Mouse (Mus musculus) embryo, embryonic 11 days (tissue): ENCODE measurements around the gene 1700028J19Rik.
"Not testable (repeated sequence)": the region's sequence is repeated elsewhere in the genome, so short reads cannot be mapped to it uniquely, and the experiment has no call there.

ENCODE experiments used
- DNase-seq: peaks from one replicate; pipeline ENCODE4 v3.0.0-alpha.2; 2015

1700028J19Rik gene

DNA sequence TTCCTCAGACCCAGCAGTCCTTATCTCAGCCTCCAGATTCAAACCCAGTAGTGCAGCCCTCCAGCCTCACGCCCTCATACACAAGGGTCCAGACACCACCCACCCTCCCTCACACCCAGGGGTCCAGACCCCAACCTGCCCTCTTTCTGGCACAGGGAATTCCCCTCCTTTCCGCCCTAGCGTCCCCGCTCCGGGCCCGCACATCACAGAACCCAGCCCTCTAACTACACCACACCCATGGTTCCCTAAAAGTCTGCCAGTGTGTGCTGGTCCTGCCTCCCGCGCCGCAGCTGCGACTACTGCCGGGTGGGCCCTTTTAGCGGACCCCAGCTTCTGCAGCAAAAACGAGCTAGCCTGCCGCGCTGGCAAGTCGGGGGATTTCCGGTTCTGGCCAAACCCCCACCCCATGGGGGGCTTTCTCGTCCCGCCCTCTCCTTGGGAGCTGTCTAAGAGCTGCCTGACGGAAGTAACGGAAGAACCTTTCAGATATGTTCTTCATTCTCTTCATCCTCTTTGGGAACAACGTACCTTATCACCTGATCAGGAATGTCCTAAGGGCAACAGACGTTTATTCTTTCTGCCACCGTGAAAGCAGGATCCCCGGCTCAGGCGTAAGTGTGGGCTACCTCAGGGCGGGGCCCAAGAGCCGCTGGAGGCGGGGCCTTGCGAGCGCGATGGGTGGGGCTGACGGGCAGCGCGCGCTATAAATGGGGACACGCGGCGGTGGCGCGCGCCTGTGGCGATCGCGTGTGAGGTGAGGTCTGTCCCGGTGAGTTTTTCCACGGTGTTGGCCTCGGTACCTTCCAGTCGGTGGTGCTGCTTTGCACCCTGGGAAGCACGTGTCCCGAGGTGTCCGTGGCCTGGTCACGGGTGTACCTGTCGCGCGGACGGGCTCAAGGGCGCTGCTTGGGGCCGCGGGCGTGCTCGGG lies at the start of gene 1700028J19Rik, which contains the start of gene 2410002F23Rik:
TSS of gene 1700028J19Rik (minus strand) at position 641 of the 929 bp plus-strand sequence.
TSS of gene 2410002F23Rik (plus strand) at position 668 of the 929 bp plus-strand sequence.
- peak; percentile 95 for DNase-seq

DNA sequence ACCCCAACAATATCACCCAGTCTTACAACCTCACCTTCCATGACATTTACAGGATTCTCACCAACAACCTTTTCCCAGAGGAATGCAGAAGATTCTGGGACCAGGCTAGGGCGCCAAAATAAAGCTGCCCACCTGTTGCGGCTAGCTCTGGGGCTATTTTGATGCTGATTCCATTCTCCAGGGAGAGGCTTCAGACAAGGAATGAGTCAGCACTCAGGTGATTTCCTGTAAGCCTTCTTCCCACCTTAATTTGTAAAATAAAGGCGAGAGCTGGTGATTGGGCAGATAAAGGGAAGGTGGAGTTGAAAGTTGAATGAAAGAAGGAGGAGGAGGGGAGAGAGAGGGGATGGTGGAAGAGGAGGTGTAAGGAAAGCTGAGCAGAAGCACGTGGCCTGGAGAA lies 44.9 kb upstream of the 1700028J19Rik start:
- DNase-seq = no peak

DNA sequence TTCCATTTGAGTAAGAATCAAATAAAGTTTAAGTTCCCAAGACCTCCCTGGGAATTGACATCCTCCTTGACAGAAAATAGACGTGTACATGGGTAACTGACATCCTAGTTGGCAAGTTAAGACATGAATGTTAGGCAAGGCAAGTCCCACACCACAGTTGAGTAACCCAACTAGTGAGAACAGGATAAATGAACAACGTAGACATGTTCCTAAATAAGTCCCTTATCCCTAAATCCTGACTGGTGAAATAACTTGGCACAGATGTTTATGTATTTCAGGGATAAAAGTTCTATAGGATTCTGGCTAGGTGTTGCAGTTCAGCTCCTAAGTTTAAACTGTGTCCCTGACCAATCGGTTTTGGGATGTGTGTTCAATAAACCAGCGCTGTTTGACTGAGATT lies 44.5 kb upstream of the 1700028J19Rik start:
- DNase-seq = no peak

DNA sequence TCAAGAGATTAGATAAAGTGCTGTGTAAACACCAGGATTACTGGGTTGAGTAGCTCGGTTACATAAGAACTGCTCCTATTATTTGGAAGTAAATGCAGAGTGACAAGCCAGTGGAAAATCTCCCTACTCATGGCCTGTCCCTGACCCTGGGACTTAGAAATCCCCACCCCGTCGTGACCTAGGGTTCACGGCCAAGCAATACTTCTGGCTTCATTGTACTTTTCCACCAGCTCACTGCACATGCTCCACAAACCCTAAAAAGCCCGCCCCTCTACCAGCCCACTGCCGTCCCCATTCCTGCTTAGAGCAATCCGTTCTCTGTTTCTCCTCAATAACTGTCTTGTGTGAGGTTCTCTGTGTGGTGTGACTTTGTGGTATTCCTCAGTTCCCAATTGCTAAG lies 41.3 kb upstream of the 1700028J19Rik start:
- DNase-seq = no peak

DNA sequence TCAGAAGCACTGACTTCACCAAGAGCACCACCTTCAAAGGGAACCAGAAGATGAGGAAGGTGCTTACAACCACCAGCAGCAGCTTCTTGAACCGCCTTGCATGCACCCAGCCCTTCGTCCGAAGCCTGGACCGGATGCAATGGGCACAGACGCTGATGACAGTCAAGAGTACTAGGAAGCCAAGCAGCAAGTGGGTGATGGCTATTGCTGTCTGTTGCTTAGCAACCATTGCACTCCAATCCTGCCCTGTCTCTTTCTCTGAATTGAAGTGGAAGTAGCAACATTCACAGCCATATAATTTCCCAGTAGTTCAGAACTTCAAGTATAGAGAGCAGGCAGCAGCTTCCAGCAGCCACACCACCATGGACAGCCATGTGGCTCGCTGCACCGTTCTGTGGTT lies 35.1 kb upstream of the 1700028J19Rik start:
- no peak for DNase-seq

DNA sequence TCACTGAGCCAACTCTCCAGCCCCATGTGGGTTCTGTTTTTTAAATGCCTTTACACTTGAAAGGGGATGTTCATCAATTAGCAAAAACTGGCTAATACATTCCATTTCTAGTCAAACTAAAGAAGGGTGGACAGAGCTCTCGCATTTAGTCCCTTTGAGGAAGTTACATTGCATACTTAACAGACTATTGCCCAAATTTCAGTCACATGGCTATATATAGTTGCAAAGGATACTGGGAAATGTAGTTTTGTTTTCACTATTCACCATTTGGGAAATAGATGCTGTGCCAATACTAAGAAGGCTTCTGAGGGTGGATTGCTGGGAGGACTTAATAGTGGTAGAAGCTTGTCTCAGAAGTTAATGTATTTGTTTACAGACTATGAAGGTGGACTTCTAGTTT lies 34.5 kb upstream of the 1700028J19Rik start:
- DNase-seq = no peak

DNA sequence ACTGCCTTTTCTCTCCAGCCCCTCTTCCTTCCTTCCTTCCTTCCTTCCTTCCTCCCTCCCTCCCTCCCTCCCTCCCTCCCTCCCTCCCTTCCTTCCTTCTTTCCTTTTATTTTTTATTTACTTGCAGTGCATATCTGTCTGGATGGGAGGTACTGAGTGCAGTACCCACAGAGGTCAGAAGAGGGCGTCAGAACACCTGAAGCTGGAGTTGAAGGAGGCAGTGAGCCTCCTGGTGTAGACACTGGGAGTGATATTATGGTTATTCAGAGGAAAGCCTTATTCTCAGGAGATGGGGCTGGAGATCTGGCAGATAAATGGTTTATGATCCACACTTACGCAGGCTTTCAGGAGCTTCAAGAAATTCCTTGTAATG lies 30.7 kb upstream of the 1700028J19Rik start:
- peak; percentile 28 for DNase-seq

DNA sequence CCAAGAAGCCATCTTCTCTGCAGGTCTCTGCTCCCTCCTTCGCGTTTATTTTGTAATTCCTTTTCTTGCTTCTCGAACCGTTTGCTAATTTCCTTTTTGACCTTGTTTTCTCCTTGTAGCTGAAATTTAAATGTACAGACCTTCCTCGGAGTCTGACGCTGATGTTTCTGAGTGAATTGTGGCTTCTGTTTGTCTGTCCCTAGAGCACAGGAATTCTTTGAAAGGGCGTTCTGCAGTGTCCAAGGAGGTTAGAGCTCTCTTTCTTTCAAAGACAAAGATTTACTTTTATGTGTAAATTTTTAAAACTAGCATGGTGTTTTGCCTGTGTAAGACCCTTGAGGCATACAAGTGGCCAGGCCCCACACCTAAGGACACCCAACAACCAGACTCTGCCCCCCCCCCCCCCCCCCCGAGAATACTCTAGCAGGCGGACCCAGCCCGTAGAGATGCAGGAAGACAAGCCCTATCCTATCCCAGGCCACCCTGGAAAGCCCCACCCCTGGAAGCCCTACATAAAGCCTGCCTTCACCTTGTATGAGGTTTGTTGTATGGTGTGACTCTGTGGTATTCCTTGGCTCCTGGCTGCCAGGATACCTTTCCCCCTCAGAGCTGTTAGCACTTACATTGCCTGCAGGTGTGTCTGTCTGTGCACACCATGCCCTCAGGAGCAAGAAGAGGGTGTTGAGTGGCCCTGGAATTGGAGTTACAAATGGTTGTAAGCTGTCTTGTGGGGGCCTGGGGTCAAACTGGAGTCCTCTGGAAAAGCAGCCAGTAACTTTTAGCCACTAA lies 30.2 kb upstream of the 1700028J19Rik start:
- DNase-seq = no peak

DNA sequence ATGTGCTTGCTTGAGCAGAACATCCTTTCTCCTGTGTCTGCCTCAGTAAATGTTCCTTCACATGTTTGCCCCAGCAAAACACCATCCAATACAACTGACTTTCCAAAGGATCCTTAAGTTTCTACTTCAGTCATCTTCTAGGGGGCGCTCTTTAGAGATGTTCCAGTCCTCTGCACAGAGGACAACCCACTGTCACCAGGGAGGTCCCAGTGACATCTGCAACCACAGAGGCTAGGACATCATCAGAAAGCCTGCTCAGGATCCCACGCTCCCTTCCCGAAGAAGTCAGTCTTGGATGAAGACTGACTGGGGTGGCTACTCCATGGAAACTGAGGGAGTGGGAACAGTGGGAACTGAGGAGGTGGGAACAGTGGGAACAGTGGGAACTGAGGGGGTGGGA lies 29.1 kb upstream of the 1700028J19Rik start:
- no peak for DNase-seq

DNA sequence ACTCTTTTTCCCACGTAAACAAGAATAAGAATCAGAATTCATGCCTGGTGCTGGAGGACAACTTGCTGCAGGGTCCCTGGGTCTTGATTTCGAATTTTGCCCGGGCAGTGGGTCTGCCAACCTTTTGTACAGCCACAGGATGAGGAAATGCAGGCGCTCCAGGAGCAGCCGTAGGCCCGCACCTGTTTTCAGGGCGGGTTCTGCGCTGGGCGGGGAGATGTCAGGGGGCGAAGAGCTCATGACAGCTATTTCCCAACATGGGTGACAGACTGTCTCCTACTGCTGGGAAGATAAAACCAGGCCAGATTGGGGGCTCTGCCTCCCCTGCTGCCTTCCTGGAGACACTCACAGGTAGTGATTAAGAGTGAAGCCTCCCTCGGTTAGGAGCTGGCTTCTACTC lies 27.6 kb upstream of the 1700028J19Rik start:
- DNase-seq = no peak

DNA sequence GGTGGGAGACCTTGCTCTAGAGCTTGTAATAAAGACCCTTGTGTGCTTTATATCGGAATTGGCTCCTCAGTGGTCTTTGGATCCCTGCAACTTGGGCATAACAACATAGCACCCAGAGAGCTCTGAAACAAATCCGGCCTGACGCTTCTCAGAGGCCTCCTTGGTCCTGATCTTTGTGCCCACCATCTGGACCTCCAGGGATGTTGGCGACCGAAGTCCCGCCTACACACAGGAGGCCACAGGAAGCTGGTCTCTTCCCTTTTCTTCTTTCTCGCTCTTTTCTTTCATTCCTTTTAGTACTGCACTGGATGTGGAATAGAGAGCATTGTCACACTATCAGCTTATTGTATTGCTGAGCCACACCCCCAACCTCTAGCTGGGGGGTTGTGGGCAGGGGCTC lies 27.0 kb upstream of the 1700028J19Rik start:
- no peak for DNase-seq

DNA sequence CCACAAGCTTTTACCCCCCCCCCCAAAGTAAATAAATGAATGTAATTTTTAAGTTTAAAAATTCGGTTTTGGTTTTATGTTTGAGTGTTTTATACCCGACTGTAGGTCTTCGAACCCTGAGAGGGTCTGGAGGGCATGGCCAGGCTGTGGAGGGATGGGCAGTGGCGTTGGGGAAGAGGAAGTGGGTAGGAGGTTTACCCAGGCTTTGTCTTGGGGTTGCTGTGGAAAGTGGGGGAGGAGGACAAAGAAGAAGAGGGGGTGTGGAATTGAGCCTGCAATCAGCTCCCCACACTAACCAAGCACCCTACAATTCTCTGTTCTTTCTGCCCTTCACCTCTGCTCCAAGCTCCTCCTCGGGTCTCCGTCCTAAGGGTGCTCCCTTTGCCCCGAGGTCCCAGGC lies 26.1 kb upstream of the 1700028J19Rik start:
- no peak for DNase-seq

DNA sequence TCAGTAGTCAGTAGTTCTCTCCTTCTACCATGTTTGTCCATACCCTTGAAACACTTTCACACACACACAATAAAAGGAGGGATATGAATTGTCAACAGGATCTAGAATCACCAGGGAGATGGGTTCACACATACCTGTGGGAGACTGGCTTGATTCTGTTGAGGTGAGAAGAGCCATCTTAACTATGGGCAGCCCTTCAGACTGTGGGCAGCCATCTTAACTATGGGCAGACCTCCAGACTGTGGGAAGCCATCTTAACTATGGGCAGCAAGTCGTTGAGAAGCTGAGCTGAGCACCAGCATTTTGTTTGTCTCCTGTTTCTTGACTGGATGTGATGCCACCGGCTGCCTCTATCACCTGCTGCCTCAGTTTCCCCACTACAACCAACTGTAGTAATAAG lies 24.8 kb upstream of the 1700028J19Rik start:
- DNase-seq = no peak

DNA sequence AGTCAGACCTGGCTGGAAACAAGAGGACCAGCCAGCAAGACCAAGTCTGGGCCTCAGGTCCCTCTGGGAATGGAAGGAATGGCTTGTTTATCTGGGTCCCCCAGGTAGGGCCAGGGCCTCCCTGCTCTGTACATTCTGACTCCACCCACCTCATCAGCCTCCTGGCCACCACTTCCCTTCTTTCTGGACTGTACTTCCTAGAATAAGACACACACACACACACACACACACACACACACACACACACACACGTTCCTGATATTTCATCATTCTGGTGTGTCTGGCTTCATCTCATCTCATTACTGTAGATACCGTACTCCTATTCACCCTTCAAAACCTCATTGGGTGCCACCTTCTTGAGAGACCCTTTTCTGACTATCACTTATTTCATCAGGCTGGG lies 22.9 kb upstream of the 1700028J19Rik start:
- DNase-seq = no peak

DNA sequence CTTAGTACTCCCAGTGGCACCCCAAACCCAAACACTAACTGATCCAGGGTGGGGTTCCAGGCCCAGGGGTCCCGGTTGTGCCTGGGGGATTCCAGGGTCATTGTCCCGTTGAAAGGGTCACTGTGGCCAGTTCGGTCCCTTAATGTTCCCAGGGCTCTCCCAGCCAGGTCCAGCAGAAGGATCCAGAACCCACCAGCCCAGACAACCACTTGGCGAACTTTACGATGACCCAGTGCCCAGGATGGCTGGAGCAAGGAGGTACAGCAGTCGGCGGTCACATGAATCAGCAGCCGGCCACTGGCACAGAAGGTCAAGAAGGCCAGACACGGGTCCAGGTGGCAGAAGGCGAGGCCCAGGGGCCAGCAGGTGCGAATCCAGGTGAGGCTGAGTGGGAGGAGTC lies 21.6 kb upstream of the 1700028J19Rik start:
- DNase-seq = no peak

DNA sequence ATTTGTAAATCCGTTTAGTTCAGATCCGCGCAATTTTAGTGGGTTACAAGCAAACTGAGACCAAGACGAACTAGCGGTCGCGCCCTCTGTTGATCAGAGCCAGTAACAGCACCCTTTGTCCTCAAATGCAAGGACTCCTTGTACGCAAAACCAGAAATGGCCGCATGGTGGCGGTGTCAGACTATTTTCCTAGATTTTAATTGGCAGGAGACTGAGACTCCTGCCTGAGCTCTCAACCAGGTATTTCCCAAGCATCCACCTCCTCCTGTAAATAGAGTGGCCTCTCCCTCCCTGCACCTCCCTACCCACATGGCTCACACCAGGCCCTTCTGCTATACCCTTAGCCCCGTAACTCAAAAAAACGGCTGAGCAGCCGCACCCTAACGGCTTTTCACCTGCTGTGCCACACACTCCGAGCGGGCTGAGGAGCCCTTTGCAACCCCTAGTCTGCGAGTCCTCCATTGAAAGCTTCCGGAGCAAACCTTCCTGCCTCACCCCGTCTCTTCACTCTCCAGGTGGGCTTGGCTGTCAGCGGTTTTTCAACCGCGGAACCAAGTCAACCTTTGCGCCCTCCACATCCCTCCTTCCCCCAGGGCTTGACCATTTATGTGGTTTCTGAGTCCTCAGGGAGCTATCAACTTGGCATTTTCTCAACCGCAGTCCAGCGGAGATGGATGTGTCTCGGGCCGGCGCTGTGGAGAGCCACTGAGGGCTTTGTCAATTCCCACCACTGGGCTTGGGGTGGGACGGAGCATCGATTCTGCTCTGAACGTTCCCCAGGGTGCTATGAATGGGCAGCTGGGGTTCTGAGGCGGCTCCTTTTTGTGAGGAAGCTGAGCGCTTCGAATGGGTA lies 16.5 kb upstream of the 1700028J19Rik start:
- peak; percentile 94 for DNase-seq

DNA sequence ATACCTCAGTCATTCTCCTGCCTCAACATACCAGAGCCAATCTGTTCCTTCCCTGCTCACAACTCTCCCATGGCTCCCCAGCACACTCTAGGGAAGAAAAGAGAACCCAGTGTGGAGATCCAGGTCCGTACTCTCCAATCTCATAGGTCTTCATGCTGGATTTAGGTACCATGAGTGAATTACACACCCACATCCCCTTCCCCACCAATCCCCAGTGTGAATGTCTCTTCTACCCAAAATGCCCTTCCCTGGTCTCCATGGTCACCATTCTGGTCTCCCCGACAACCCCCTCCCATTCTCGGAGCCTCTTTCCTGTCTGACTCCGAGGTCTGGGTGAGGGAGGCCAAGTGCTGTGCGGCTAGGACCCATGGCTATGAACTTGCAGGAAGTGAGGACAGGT lies 14.7 kb upstream of the 1700028J19Rik start, which contains the start of gene Gm15517:
TSS of gene Gm15517 (plus strand) at position 301 of the 400 bp plus-strand sequence.
- DNase-seq = no peak

DNA sequence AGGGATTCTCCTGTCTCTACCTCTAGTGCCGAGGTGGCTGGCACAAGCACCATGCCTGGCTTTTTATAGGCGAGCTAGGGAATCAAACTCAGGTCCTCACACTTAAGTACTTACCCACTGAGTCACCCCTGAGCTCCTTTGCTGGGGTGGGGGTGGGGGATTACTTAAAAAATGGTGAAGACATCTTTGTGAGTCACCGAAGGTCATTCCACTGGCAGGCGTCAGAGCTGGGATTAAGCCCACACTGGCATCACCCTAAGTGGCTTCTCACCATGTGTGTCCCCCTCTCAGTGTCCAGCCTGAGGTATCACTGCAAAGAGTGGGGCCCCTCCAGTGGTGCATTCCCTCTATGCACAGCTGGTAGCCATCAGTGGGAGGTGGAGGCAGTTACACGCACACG lies 13.9 kb upstream of the 1700028J19Rik start:
- no peak for DNase-seq

DNA sequence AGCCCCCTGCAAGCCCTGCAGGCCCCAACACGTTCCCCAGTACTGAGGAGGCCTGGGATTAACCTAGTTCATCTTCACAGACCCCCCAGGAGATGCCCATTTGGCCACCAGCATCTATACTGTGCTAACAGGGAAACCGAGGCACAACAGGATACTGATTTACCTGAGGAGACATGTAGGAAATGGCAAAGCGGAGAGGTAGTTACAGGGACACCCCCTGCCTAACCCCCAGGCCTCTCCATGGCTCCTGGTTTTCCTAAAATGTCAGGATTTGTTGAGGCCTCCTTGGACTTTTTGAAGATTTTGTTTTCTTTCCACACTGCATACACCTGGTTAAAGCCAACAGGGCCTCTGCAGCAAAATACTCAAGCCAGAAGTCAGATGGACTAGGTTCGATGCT lies 10.8 kb upstream of the 1700028J19Rik start, which contains the start of gene Acp4:
TSS of gene Acp4 (minus strand) at position 101 of the 400 bp plus-strand sequence.
- no peak for DNase-seq

DNA sequence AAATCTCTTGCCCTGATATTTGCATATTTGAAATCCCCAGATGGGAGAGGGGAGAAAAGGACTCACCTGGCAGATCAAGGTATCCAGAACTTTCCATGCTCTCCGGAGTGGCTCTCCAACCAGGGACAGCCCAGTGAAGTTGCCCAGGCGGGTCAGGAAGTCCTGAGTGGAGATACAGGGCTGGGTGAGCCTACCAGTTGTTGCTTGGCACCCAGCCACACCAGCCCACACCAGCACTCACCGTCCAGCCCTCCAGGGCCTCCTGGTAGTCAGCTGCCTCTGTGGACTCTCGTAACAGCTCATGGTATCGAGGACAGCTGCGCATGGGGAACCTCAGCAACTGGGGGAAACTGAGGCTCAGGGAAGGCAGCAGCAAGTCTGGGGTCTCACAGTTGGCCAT lies 8.4 kb upstream of the 1700028J19Rik start:
- DNase-seq = no peak

DNA sequence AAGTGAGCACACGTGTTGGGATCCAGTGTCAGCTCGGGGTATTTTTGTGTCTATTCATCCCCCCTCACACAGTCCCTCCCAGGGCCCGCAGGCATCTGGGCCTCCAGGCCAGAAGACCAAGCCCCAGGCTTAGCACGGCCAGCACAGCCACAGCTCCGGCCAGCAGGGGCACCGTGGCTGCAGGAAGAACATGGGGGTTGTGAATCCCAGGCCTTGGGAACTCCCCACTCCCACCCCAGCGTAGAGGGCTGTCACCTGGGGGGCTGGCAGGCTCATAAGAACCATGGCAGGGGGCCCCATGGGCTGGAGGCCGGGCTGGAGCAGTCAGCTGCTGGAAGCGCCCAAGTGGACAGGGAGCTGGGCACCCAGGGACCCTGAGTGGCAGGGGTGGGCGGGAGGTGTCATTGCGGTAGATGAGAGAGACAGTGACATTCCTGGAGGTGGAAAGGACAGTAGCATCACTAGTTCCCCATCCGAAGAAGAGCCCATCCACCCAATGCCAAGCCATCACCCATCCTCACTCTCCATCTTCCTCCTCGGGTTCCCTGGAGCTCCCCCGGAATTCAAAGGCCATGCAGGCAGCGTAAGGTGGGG lies 6.6 kb upstream of the 1700028J19Rik start:
- no peak for DNase-seq

DNA sequence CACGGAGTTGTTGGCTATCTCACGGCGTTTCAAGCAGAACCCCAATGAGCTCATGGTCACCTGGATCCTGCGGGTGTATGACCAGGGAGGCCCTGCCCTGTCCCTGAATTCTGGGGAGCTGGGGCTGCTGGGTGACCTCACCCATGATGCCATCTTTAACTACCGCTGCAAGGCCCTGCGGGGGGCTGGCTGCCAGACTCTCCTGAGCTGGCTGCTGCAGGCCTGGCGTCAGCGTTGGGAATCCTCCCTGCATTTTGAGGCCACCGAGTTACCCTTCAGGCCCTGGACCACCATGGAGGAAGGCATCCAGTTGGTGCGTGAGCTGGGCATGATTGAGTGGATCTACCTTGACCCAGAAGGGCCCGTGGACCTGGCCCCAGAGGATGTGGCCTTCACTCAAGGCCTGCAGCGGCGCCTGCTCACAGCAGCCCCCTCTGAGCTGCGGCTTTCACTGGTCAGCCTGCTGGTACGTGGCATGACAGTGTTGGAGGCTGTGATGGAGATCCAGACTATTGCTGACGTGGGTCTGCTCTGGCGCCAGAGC lies 4.3 kb upstream of the 1700028J19Rik start:
- not testable (repeated sequence) for DNase-seq
